Mouse (Mus musculus): Measurements from ENCODE around the gene Odf2.

Gene Odf2

DNA sequence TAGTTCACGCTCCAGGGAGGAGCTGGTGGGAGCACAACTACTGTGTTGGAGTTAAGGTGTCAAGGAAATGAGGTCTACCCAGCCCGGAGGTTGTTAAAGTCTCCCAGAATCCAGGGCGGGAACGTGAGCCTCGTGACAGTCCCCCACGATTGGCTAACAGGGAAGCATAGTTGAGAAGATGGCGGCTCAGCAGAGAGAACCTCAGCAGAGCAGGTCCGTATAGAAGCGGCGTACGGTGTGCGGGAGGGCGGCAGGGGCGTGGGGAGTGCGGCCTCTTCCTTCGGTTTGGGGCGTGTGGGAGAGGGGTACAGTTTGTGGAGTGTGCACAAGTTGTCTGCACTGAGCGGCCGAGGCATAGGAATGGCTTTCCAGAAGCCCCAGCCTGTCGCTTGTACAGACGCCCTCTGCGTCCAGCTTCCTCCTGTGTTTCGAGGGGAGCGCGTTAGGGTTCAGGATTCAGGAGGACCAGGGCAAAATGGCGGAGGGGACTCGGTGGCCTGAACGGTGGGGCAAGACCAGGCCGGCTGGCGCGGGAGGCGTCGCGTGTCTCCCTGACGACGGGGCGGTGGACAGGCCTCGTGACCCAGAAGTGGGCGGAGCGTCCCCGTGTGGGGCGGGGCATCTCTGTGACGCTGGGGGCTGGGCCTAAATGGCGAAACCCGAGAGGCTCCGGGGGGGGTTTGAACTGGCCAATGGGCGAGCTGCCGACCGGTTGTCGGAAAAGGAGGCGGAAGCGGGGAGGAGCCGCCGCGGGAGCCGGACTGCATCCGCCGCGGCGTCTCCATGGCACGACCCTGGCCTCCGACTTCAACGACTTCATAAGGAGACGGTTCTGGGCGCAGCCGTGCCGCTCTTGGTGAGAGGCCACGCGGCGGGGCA is at the start of gene Odf2:
Gene Odf2, plus strand, starts transcription at position 156 of the 879 bp plus-strand sequence.
- DNase-seq: peak; percentile 100

GRCm38 (mm10) chr2:29839460-29839859 is 49.6 kb upstream of the Odf2 start:
- DNase-seq: no peak

GRCm38 (mm10) chr2:29843231-29844105 is 45.6 kb upstream of the Odf2 start:
- DNase-seq: no peak

DNA sequence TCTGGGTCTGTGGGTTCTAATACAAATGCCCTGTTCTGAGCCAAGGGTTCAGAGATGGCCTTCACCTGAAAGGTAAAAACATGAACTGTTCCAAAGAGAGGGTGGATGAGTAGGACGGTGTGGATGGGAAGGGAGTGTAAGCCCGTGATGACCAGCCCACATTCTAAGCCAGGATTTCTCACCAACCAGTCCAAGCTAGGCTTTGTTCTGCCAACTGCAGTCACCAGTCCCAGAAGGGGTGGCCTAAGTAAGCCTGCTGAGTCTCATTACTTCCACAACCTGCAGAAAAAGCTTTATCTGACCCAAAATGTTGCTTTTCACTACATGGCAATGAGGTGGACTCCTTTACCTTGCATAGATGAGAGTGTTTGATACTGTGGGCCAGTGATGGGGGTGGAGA is 44.9 kb upstream of the Odf2 start:
- DNase-seq: no peak

GRCm38 (mm10) chr2:29844661-29845060 is 44.4 kb upstream of the Odf2 start:
- no peak for DNase-seq

DNA sequence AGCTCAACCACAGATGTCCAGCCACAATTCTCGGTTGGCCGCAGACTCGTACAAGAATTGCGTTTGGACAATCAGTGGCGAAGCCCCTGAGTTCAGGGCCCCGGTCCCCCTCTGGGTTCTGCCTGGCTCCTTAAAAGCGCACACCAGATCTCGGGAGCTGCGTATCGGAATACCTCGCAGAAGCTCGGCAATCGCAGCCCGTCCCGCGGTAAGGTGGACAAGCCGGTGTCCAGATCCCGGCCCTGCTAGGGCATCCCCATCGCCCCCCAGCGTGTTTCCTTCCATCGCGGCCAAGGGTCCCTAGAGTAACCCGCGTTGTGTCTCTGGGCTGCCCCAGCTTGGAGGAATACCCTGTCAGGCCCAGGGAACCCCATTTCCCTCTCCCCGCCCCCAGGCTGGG is 43.4 kb upstream of the Odf2 start:
- DNase-seq: peak in 1 of 2 experiments; percentile 20

- peak in 1 of 2 experiments; percentile 23 for DNase-seq
Observed at GRCm38 (mm10) chr2:29846061-29846853, 42.8 kb upstream of the Odf2 start.

DNA sequence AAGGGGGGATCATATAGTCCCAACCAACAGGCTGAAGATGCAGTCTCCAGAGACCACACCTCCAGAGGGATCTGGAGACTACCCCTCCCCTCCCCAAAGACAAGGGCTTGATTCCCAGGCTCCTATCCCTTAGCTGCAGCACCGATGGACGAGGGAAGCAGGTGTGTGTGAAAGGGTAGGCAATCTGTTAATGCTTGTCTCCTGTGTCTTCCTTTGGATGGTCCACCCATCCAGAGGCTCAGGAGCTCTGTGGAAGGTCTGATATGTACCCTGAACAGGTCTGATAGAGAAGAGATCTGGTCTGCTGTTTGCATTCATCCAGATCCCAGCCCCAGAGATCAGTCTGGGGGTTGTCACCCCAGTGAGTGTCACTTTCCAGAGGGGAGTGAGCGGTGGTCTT is 42.1 kb upstream of the Odf2 start:
- no peak for DNase-seq

- no peak for DNase-seq
Observed at GRCm38 (mm10) chr2:29849041-29849440, 40.0 kb upstream of the Odf2 start.

- no peak for DNase-seq
Observed at GRCm38 (mm10) chr2:29849841-29850480, 39.1 kb upstream of the Odf2 start.

DNA sequence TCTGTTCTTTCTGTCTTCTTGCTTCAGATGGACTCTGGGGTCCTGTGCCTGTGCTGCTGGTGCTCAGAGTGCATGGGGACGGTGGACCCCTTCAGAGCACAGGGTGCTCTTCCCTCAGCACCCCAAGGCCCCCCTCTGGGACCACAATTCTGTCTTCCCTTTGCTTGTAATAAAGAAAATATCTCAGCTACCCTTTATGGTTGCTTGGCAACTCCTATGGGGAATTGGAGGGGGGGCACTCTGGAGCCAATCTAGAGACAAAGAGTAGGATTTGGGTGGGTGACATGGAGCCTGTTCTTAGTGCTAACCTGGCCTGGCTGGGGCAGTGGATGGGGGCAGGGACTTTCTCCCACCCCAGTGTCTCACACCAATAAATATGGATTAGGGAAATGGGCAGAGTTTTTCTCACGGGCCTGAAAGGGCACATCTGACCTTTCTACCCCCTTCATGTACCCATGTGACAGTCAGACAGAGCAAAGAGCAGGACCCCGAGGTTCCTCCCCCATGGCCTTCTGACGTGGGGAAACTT is 36.0 kb upstream of the Odf2 start:
- no peak for DNase-seq

DNA sequence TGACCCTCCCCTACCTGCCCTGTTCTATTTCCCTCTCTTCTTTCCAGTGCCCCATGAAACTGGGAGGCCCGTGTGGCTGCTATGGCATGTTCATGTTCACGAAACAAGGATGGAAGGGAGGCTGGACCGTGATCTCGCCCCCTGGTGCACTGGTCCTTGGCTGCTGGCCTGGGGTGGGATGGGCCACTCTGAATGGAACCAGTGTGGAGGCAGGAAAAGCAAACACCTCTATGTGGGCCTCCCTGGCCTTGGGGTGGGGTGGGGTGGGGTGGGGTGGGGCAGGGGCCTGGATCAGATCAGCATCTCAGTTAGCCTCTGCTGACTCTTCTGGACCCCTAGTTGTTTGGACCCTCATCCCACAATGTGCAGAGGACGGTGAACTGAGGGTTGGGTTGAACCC is 35.3 kb upstream of the Odf2 start:
- DNase-seq: no peak

DNA sequence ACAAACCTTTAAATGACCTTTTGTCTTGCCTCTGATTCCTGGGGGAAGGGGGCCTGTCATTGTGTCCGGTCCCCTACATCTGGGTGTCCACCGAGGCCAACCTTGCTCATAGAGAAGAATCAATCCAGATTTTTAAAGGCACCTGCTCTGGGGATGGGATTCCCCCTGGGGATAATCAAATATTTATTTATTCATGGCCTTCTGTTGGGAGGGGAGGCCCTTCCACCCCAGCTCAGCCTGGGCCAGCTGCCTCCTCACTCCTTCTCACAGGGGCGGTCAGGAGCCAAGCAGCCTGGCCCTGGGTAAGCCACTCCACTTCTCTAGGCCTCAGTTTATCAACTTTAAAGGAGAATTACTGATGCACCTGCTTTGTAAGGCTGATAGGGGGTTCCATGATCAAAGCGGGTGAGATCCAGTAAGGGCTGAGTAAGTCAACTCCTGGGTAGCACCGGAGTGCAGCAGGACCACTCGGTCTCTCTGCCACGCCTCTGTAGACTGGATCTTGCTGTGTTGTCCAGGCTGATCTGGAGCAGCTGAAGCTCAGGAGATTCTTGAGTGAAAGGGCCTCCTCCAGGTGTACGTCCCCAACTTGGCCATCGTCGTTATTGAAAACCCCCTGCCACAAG is 33.3 kb upstream of the Odf2 start:
- DNase-seq: no peak

- peak in 1 of 2 experiments; percentile 20 for DNase-seq
Observed at GRCm38 (mm10) chr2:29856451-29857260, 32.4 kb upstream of the Odf2 start.

- no peak for DNase-seq
Observed at GRCm38 (mm10) chr2:29857341-29857740, 31.7 kb upstream of the Odf2 start.

DNA sequence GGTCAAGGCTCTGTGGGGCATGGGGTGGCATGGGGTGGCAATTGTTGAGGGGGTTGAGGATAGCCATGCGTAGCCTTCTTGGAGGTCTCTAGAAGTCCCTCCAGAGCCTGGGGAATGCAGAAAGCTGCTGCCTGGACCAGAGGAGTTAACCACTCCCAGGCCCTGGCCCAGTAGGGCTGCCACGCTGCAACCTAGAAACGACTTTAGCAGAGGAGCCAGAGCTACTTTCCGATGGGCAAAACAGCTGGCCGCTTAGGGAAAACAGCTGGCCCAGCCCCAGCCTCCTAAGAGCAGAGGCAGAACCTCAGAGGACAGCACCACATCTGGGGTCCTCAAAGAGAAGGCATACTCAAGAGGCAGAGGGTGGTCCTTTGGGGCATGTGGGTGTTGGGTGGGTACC is 31.1 kb upstream of the Odf2 start:
- no peak for DNase-seq

DNA sequence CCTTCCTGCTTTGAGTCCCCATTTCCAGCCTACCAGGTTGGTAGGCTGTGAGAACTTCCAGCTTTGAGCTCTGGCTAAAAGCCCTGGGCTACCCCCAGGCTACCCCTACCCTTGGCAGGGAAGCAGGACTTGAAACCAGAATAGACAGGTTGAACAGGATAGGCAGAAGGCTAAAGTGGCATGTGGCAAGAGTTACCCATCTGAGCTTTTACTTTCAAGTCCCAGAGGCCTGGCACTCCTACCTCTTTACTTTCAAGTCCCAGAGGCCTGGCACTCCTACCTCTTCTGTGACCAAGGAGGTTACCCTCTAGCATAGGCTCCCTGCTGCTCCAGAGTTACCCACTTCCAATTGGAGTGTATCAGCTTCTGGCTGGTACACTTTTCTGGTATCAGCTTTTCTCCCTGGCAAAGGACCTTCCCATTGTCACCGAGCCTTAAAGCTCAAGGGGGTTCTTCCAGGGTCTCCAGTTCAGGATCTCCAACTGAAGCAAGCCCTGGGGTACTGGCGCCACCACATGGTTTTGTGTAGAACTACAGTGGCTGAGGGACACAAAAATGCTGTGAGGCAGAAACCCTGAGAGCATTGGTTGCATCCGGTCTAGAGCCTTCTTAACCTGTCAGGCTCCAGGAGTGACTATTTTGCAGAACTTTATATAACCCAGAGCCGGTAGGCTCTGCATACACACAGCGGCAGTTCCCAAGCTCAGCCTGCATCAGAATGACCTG is 30.1 kb upstream of the Odf2 start:
- no peak for DNase-seq

DNA sequence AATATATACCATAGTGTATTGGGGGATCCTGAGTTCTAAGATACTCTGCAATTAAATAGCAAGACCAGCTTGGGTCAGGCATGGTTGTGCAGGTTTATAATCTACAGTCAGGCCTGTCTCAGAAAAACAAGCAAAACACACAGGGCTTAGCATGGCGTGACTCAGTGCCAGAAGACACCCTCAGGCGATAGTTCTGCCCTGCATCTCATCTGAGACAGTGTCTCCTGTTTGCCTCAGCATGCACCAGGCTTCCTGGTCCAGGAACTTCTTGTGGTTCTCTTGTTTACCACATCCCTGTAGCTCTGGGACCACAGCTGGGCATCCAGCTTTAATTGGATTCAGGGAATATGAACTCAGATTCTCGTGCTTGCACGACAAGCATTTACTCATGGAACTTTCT is 23.9 kb upstream of the Odf2 start:
- DNase-seq: no peak

DNA sequence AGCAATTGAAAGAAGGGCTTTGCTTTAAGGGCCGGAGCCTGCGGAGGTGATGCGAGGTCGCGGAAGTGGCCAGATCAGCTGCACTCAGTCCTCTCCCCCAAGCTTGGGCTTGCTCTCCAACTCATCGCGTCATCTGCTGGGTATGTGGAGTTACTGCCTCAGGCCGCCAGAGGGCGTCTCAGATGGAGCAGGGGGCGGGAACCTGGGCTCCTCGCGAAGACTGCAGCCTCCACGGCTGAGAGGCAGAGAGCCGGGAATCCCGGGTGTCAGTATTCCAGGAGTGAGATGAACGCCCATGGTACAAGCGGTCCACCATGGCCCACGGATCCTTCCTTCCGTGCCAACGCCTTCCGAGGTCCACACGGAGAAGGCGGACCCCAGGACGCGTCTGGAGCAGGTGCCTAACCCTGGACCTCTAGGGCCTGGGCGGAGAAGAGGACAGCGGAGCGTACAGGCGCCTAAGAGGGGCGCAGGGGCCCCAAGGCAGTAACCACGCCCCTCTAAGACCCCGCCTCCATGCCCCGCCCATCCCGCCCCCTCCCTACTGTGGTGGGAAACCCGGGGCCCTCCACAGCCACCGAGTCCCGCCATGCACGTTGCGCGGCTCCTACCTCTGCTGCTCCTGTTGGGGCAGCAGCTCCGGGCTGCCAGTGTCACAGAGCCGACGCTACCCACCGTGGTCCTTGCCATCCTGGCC is 19.9 kb upstream of the Odf2 start, which contains the start of gene Cercam:
Gene Cercam, plus strand, starts transcription at position 216 of the 697 bp plus-strand sequence.
- DNase-seq: peak; percentile 86 to 90
